Mouse (Mus musculus) retina, postnatal 7 days (tissue): ENCODE measurements around the gene Gm20388.

ENCODE experiments used
- DNase-seq: peaks from one replicate; pipeline ENCODE4 v3.0.0-alpha.2; 2012; ENCODE audit warnings: low read depth, low spot score

The Gm20388 gene

GRCm38 (mm10) chr8:122190349-122191053 lies 2279.9 kb downstream of the Gm20388 start:
- DNase-seq: peak; percentile 16

- no peak for DNase-seq
Observed at GRCm38 (mm10) chr8:122191054-122191376, 2280.4 kb downstream of the Gm20388 start.

- DNase-seq: no peak
Observed at GRCm38 (mm10) chr8:122192771-122193170, 2282.1 kb downstream of the Gm20388 start.

GRCm38 (mm10) chr8:122193521-122193920 lies 2282.9 kb downstream of the Gm20388 start:
- no peak for DNase-seq

- DNase-seq: no peak
Observed at GRCm38 (mm10) chr8:122194396-122194795, 2283.8 kb downstream of the Gm20388 start.

- DNase-seq: no peak
Observed at GRCm38 (mm10) chr8:122197342-122197741, 2286.7 kb downstream of the Gm20388 start.

- DNase-seq: no peak
Observed at GRCm38 (mm10) chr8:122198378-122199025, 2287.9 kb downstream of the Gm20388 start.

GRCm38 (mm10) chr8:122199191-122199590 lies 2288.6 kb downstream of the Gm20388 start:
- no peak for DNase-seq

GRCm38 (mm10) chr8:122199841-122200240 lies 2289.2 kb downstream of the Gm20388 start:
- DNase-seq: no peak

- DNase-seq: no peak
Observed at GRCm38 (mm10) chr8:122211591-122211990, 2300.9 kb downstream of the Gm20388 start.

GRCm38 (mm10) chr8:122215630-122216029 lies 2305.0 kb downstream of the Gm20388 start:
- no peak for DNase-seq

GRCm38 (mm10) chr8:122216433-122216832 lies 2305.8 kb downstream of the Gm20388 start:
- no peak for DNase-seq

GRCm38 (mm10) chr8:122217456-122218177 lies 2307.0 kb downstream of the Gm20388 start:
- no peak for DNase-seq

GRCm38 (mm10) chr8:122223976-122224649 lies 2313.5 kb downstream of the Gm20388 start:
- no peak for DNase-seq

GRCm38 (mm10) chr8:122224650-122225022 lies 2314.0 kb downstream of the Gm20388 start:
- no peak for DNase-seq

- DNase-seq: no peak
Observed at GRCm38 (mm10) chr8:122225446-122225845, 2314.8 kb downstream of the Gm20388 start.

- no peak for DNase-seq
Observed at GRCm38 (mm10) chr8:122227345-122227744, 2316.7 kb downstream of the Gm20388 start.

GRCm38 (mm10) chr8:122228792-122229575 lies 2318.3 kb downstream of the Gm20388 start:
- no peak for DNase-seq

GRCm38 (mm10) chr8:122229819-122230711 lies 2319.4 kb downstream of the Gm20388 start:
- DNase-seq: no peak

- DNase-seq: peak; percentile 42
Observed at GRCm38 (mm10) chr8:122230712-122231337, 2320.2 kb downstream of the Gm20388 start.
